Mouse (Mus musculus): ENCODE data around the gene Fam129b.

- TF ChIP-seq CTCF (IDR thresholded peaks at IDR 0.05; ENCODE audit: low read depth) (peak; percentile 60), EP300 (IDR thresholded peaks at IDR 0.05; ENCODE audit: low read depth) (no peak)
These were observed 33.4 kb upstream of the Fam129b start for GRCm38 (mm10) chr2:32842558-32842957.

Measured in liver, embryonic 14.5 days (tissue).